Mouse (Mus musculus) liver, embryonic 14.5 days (tissue): ENCODE measurements around the gene Cnksr3.

Experiments
- CTCF ChIP-seq: IDR thresholded peaks from 2 replicates; pipeline ENCODE4 v1.5.1; 2016; ENCODE audit warnings: antibody characterized with exemption, low read depth, control low read depth
- EP300 ChIP-seq: IDR thresholded peaks from 2 replicates; pipeline ENCODE4 v1.6.1; 2016; ENCODE audit warnings: antibody characterized with exemption, low read depth

- TF ChIP-seq CTCF, result no peak
- TF ChIP-seq EP300, result no peak
These were observed 71.8 kb downstream of the Cnksr3 start for GRCm38 (mm10) chr10:7140282-7140681.
